Mouse (Mus musculus) cerebellum, adult 11 months (tissue): Measurements from ENCODE around the gene Slc35e2.
"Not testable (repeated sequence)": the region's sequence is repeated elsewhere in the genome, so short reads cannot be mapped to it uniquely, and the experiment has no call there.

Experiments
- DNase-seq: peaks from one replicate; pipeline ENCODE4 v3.0.0; 2022

Gene Slc35e2

GRCm38 (mm10) chr4:155601091-155601996, at the start of gene Slc35e2:
Slc35e2 (plus strand) TSS chr4:155601416.
- peak; percentile 93 for DNase-seq

GRCm38 (mm10) chr4:155552917-155553532, 48.2 kb upstream of the Slc35e2 start:
- peak; percentile 34 for DNase-seq

GRCm38 (mm10) chr4:155554880-155555279, 46.3 kb upstream of the Slc35e2 start:
- no peak for DNase-seq

GRCm38 (mm10) chr4:155555464-155555863, 45.8 kb upstream of the Slc35e2 start:
- no peak for DNase-seq

GRCm38 (mm10) chr4:155559454-155559853, 41.8 kb upstream of the Slc35e2 start:
- DNase-seq: no peak

GRCm38 (mm10) chr4:155560932-155561331, 40.3 kb upstream of the Slc35e2 start:
- no peak for DNase-seq

- peak; percentile 31 for DNase-seq
These were observed 39.4 kb upstream of the Slc35e2 start, which contains the start of gene Nadk for GRCm38 (mm10) chr4:155561661-155562442. Nadk (plus strand) TSS chr4:155562378.

GRCm38 (mm10) chr4:155562725-155563399, 38.4 kb upstream of the Slc35e2 start:
- DNase-seq: peak; percentile 61

- peak; percentile 94 for DNase-seq
These were observed 37.6 kb upstream of the Slc35e2 start for GRCm38 (mm10) chr4:155563400-155564231.

GRCm38 (mm10) chr4:155564315-155565069, 36.7 kb upstream of the Slc35e2 start:
- DNase-seq: peak; percentile 32

- no peak for DNase-seq
These were observed 34.7 kb upstream of the Slc35e2 start for GRCm38 (mm10) chr4:155566555-155566954.

- no peak for DNase-seq
These were observed 33.0 kb upstream of the Slc35e2 start for GRCm38 (mm10) chr4:155568170-155568569.

- no peak for DNase-seq
These were observed 32.4 kb upstream of the Slc35e2 start for GRCm38 (mm10) chr4:155568632-155569370.

GRCm38 (mm10) chr4:155569818-155570217, 31.4 kb upstream of the Slc35e2 start:
- DNase-seq: no peak

- DNase-seq: not testable (repeated sequence)
These were observed 30.9 kb upstream of the Slc35e2 start for GRCm38 (mm10) chr4:155570315-155570714.

GRCm38 (mm10) chr4:155571442-155571841, 29.8 kb upstream of the Slc35e2 start:
- no peak for DNase-seq

GRCm38 (mm10) chr4:155573155-155573554, 28.1 kb upstream of the Slc35e2 start:
- DNase-seq: no peak

GRCm38 (mm10) chr4:155573876-155574275, 27.3 kb upstream of the Slc35e2 start:
- no peak for DNase-seq

GRCm38 (mm10) chr4:155574931-155575330, 26.3 kb upstream of the Slc35e2 start:
- no peak for DNase-seq

- DNase-seq: no peak
These were observed 25.7 kb upstream of the Slc35e2 start for GRCm38 (mm10) chr4:155575521-155575920.
